Mouse (Mus musculus): ENCODE results near the gene Agbl3.

Agbl3 gene

GRCm38 (mm10) chr6:34874101-34874921 lies 94.1 kb downstream of the Agbl3 start:
- in situ Hi-C loops (cut with MboI, MseI): loop anchor here (10.0 kb wide), 1 partner anchor 670 kb away; no protein-coding TSS in a partner anchor

- in situ Hi-C loops (cut with MboI, MseI): loop anchor here (10.0 kb wide), 1 partner anchor 669 kb away; no protein-coding TSS in a partner anchor
Observed at GRCm38 (mm10) chr6:34875268-34875761, 95.1 kb downstream of the Agbl3 start.

- in situ Hi-C loops (cut with MboI, MseI): loop anchor here (10.0 kb wide), 1 partner anchor 669 kb away; no protein-coding TSS in a partner anchor
Observed at GRCm38 (mm10) chr6:34875966-34876834, 96.0 kb downstream of the Agbl3 start.

GRCm38 (mm10) chr6:34876835-34877156 lies 96.6 kb downstream of the Agbl3 start:
- in situ Hi-C loops (cut with MboI, MseI): loop anchor here (10.0 kb wide), 1 partner anchor 668 kb away; no protein-coding TSS in a partner anchor

- in situ Hi-C loops (cut with MboI, MseI): loop anchor here (10.0 kb wide), 1 partner anchor 667 kb away; no protein-coding TSS in a partner anchor
Observed at GRCm38 (mm10) chr6:34877509-34878321, 97.5 kb downstream of the Agbl3 start, which contains the start of gene Cyren. Gene Cyren (minus strand): TSS chr6:34878060.

GRCm38 (mm10) chr6:34879101-34879740 lies 99.0 kb downstream of the Agbl3 start:
- in situ Hi-C loops (cut with MboI, MseI): loop anchor here (10.0 kb wide), 1 partner anchor 666 kb away; no protein-coding TSS in a partner anchor

- in situ Hi-C loops (cut with MboI, MseI): loop anchor here (10.0 kb wide), 1 partner anchor 665 kb away; no protein-coding TSS in a partner anchor
Observed at GRCm38 (mm10) chr6:34879911-34880475, 99.8 kb downstream of the Agbl3 start.

- in situ Hi-C loops (cut with MboI, MseI): no loop called here
Observed at GRCm38 (mm10) chr6:34884724-34885123, 104.5 kb downstream of the Agbl3 start.

GRCm38 (mm10) chr6:34887131-34887850 lies 107.1 kb downstream of the Agbl3 start:
- in situ Hi-C loops (cut with MboI, MseI): no loop called here

GRCm38 (mm10) chr6:34889185-34889584 lies 109.0 kb downstream of the Agbl3 start:
- in situ Hi-C loops (cut with MboI, MseI): no loop called here

GRCm38 (mm10) chr6:34895569-34895968 lies 115.3 kb downstream of the Agbl3 start:
- in situ Hi-C loops (cut with MboI, MseI): no loop called here

- in situ Hi-C loops (cut with MboI, MseI): no loop called here
Observed at GRCm38 (mm10) chr6:34896168-34896780, 116.0 kb downstream of the Agbl3 start.

- in situ Hi-C loops (cut with MboI, MseI): no loop called here
Observed at GRCm38 (mm10) chr6:34899127-34899526, 118.9 kb downstream of the Agbl3 start.

GRCm38 (mm10) chr6:34900990-34901389 lies 120.8 kb downstream of the Agbl3 start:
- in situ Hi-C loops (cut with MboI, MseI): no loop called here

- in situ Hi-C loops (cut with MboI, MseI): no loop called here
Observed at GRCm38 (mm10) chr6:34901911-34902444, 121.7 kb downstream of the Agbl3 start.

- in situ Hi-C loops (cut with MboI, MseI): no loop called here
Observed at GRCm38 (mm10) chr6:34902578-34902977, 122.3 kb downstream of the Agbl3 start.

GRCm38 (mm10) chr6:34903441-34903840 lies 123.2 kb downstream of the Agbl3 start:
- in situ Hi-C loops (cut with MboI, MseI): no loop called here

GRCm38 (mm10) chr6:34903851-34904250 lies 123.6 kb downstream of the Agbl3 start:
- in situ Hi-C loops (cut with MboI, MseI): no loop called here

- in situ Hi-C loops (cut with MboI, MseI): no loop called here
Observed at GRCm38 (mm10) chr6:34904361-34904760, 124.1 kb downstream of the Agbl3 start.
